Mouse (Mus musculus): Measurements from ENCODE around the gene N4bp1. TPM values are rescaled to one million over a fixed set of nuclear protein-coding genes. Genes with fewer than 3 reads are reported as not detected.
A peak's percentile ranks its signal among the peaks of the same experiment; 100 is the strongest.

N4bp1 gene
- polyA plus RNA-seq, 1 experiment from 2014 or later: 13.6 TPM

- Histone ChIP-seq H3K9ac (replicated peaks; ENCODE audit: low read length) (no peak overlapping the region), H3K27me3 (ENCODE audit: control insufficient read depth, insufficient read depth, low read length) (no peaks in the 10 kb centered on the region), H3K4me2 (ENCODE audit: low read length) (no peak overlapping the region), H3K4me3 (replicated peaks; ENCODE audit: low read depth, low read length) (no peak overlapping the region), H3K4me1 (ENCODE audit: control insufficient read depth, insufficient read depth, low read length) (0 out of 2 replicates have a peak, but pooled peaks cover 4% of the 10 kb centered on the region), H3K27ac (replicated peaks; ENCODE audit: low read depth, low read length) (no peak overlapping the region; the same call in 1 of the 2 replicates), H3K9me3 (ENCODE audit: control insufficient read depth, low read length) (no peaks in the 10 kb centered on the region), H3K36me3 (ENCODE audit: control insufficient read depth, insufficient read depth, low read length) (no peaks in the 10 kb centered on the region)
- ATAC-seq (ENCODE audit: low FRiP score, low TSS enrichment) (no peak), DNase-seq (peak; percentile 50)
- 66% methylated on average over 2 of the region's 2 CpGs for WGBS
Measured at GRCm38 (mm10) chr8:86873151-86873550, 11.9 kb downstream of the N4bp1 start.

- Histone ChIP-seq H3K27me3 (ENCODE audit: control insufficient read depth, insufficient read depth, low read length) (no peaks in the 10 kb centered on the region), H3K4me3 (replicated peaks; ENCODE audit: low read depth, low read length) (no peak overlapping the region), H3K27ac (replicated peaks; ENCODE audit: low read depth, low read length) (no peak overlapping the region), H3K4me2 (ENCODE audit: low read length) (no peak overlapping the region), H3K9me3 (ENCODE audit: control insufficient read depth, low read length) (no peaks in the 10 kb centered on the region), H3K9ac (replicated peaks; ENCODE audit: low read length) (no peak overlapping the region), H3K36me3 (ENCODE audit: control insufficient read depth, insufficient read depth, low read length) (no peaks in the 10 kb centered on the region), H3K4me1 (ENCODE audit: control insufficient read depth, insufficient read depth, low read length) (0 out of 2 replicates have a peak, but pooled peaks cover 4% of the 10 kb centered on the region)
- DNase-seq (no peak), ATAC-seq (ENCODE audit: low FRiP score, low TSS enrichment) (no peak)
- 97% methylated on average over 11 of the region's 11 CpGs for WGBS
Measured at GRCm38 (mm10) chr8:86872097-86872815, 12.8 kb downstream of the N4bp1 start.

DNA sequence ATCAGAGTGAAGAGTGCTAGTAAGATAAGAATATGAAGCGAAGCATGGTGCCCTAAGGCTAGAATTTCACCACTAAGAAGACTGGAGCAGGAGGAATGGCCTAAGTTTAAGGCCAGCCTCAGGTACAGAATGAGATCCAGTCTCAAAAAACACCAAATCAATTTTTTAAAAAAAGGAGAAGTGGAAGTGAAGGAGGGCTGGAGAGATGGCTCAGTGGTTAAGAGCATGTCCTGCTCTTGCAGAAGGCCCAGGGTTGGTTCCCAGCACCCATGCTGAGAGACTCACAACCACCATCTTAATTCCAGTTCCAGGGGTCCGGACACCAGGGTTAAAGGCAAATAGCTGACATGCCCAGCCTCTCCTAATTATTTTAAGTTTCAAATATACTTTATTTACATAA is 13.6 kb downstream of the N4bp1 start:
- Histone ChIP-seq H3K4me3 (replicated peaks; ENCODE audit: low read depth, low read length) (no peak overlapping the region), H3K27me3 (ENCODE audit: control insufficient read depth, insufficient read depth, low read length) (no peaks in the 10 kb centered on the region), H3K4me1 (ENCODE audit: control insufficient read depth, insufficient read depth, low read length) (0 out of 2 replicates have a peak, but pooled peaks cover 4% of the 10 kb centered on the region), H3K36me3 (ENCODE audit: control insufficient read depth, insufficient read depth, low read length) (no peaks in the 10 kb centered on the region), H3K27ac (replicated peaks; ENCODE audit: low read depth, low read length) (no peak overlapping the region), H3K9ac (replicated peaks; ENCODE audit: low read length) (no peak overlapping the region), H3K9me3 (ENCODE audit: control insufficient read depth, low read length) (no peaks in the 10 kb centered on the region), H3K4me2 (ENCODE audit: low read length) (no peak overlapping the region)
- DNase-seq: no peak
- 95% methylated on average over 2 of the region's 2 CpGs for WGBS
- no peak for ATAC-seq (ENCODE audit: low FRiP score, low TSS enrichment)

DNA sequence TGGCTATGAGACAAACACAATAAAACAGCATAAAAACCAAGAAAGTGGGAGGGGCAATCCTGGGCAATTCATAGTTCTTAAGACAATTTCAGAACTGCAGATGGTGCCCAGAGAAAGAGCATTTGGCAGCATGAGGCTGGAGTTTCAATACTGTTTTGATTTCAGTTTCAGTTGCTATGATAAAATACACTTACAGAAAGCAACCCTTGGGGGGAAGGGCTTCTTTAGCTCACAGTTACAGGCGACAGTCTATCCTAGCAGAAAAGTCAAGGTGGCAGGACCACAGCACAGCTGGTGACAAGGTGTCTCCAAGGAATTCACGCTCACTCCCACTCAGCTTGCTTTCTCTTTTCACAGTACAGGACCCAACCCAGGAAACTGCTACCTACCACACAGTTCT is 14.3 kb downstream of the N4bp1 start:
- H3K9me3 ChIP-seq (ENCODE audit: control insufficient read depth, low read length): no peaks in the 10 kb centered on the region
- no peak overlapping the region for H3K27ac ChIP-seq (replicated peaks; ENCODE audit: low read depth, low read length)
- 0 out of 2 replicates have a peak, but pooled peaks cover 4% of the 10 kb centered on the region for H3K4me1 ChIP-seq (ENCODE audit: control insufficient read depth, insufficient read depth, low read length)
- ATAC-seq (ENCODE audit: low FRiP score, low TSS enrichment) (no peak), DNase-seq (no peak)
- no peak overlapping the region for H3K4me3 ChIP-seq (replicated peaks; ENCODE audit: low read depth, low read length)
- no peak overlapping the region for H3K9ac ChIP-seq (replicated peaks; ENCODE audit: low read length)
- 88% methylated on average over 2 of the region's 2 CpGs for WGBS
- H3K4me2 ChIP-seq (ENCODE audit: low read length): no peak overlapping the region
- no peaks in the 10 kb centered on the region for H3K27me3 ChIP-seq (ENCODE audit: control insufficient read depth, insufficient read depth, low read length)
- no peaks in the 10 kb centered on the region for H3K36me3 ChIP-seq (ENCODE audit: control insufficient read depth, insufficient read depth, low read length)

GRCm38 (mm10) chr8:86868041-86868440 is 17.0 kb downstream of the N4bp1 start:
- no peak overlapping the region for H3K27ac ChIP-seq (replicated peaks; ENCODE audit: low read depth, low read length)
- no peak overlapping the region for H3K4me3 ChIP-seq (replicated peaks; ENCODE audit: low read depth, low read length)
- H3K4me2 ChIP-seq (ENCODE audit: low read length): no peak overlapping the region
- ATAC-seq (ENCODE audit: low FRiP score, low TSS enrichment): no peak
- H3K27me3 ChIP-seq (ENCODE audit: control insufficient read depth, insufficient read depth, low read length): no peaks in the 10 kb centered on the region
- no peak overlapping the region for H3K9ac ChIP-seq (replicated peaks; ENCODE audit: low read length)
- no peaks in the 10 kb centered on the region for H3K36me3 ChIP-seq (ENCODE audit: control insufficient read depth, insufficient read depth, low read length)
- H3K9me3 ChIP-seq (ENCODE audit: control insufficient read depth, low read length): no peaks in the 10 kb centered on the region
- 96% methylated on average over 3 of the region's 3 CpGs for WGBS
- DNase-seq: no peak
- H3K4me1 ChIP-seq (ENCODE audit: control insufficient read depth, insufficient read depth, low read length): 0 out of 2 replicates have a peak, but pooled peaks cover 4% of the 10 kb centered on the region

DNA sequence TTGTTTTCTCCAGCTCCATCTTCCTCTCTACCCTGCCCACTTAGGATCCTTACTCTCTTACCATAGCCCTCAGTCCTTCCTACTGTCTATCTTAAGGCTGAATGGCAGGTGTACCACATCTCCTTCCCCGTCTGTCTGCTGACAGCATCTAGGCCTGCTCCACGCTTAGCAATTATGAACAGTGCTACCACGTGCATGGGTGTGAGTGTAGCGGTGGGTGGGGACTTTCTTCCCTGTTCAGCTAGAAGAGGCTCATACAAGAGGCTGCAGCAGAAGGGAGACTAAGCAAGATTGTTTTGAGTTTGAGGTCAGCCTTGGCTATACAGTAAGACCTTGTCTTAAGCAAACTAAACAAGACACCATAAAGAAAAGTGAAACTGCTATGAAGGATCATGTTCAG is 20.3 kb downstream of the N4bp1 start:
- Histone ChIP-seq H3K4me2 (ENCODE audit: low read length) (no peak overlapping the region), H3K4me1 (ENCODE audit: control insufficient read depth, insufficient read depth, low read length) (no peaks in the 10 kb centered on the region), H3K9me3 (ENCODE audit: control insufficient read depth, low read length) (no peaks in the 10 kb centered on the region), H3K27me3 (ENCODE audit: control insufficient read depth, insufficient read depth, low read length) (no peaks in the 10 kb centered on the region), H3K27ac (replicated peaks; ENCODE audit: low read depth, low read length) (no peak overlapping the region), H3K36me3 (ENCODE audit: control insufficient read depth, insufficient read depth, low read length) (peaks cover 19% of the 10 kb centered on the region), H3K4me3 (replicated peaks; ENCODE audit: low read depth, low read length) (no peak overlapping the region), H3K9ac (replicated peaks; ENCODE audit: low read length) (no peak overlapping the region)
- ATAC-seq (ENCODE audit: low FRiP score, low TSS enrichment) (no peak), DNase-seq (no peak)
- 93% methylated on average over 4 of the region's 4 CpGs for WGBS

DNA sequence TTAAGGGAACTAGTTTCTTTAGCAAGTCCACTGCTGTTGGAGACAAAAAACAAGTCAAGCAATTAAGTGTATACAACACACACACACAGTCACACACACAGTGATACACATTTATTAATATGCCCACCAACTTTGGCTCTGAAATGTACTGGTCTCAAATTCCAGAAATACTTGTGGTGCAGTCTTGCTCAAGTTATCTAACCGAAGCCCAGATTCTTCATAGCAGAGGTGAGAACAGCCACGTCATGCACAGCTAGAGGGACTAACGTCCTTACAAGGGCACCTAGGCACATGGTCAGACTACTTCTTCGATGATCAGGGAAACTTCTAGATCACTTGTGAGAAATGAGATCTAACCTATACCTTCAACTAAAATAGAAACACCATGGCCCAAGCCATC is 22.2 kb downstream of the N4bp1 start:
- Histone ChIP-seq H3K9me3 (ENCODE audit: control insufficient read depth, low read length) (no peaks in the 10 kb centered on the region), H3K4me2 (ENCODE audit: low read length) (no peak overlapping the region), H3K4me1 (ENCODE audit: control insufficient read depth, insufficient read depth, low read length) (no peaks in the 10 kb centered on the region), H3K36me3 (ENCODE audit: control insufficient read depth, insufficient read depth, low read length) (peaks cover 25% of the 10 kb centered on the region), H3K27ac (replicated peaks; ENCODE audit: low read depth, low read length) (no peak overlapping the region), H3K4me3 (replicated peaks; ENCODE audit: low read depth, low read length) (no peak overlapping the region), H3K9ac (replicated peaks; ENCODE audit: low read length) (no peak overlapping the region), H3K27me3 (ENCODE audit: control insufficient read depth, insufficient read depth, low read length) (no peaks in the 10 kb centered on the region)
- 93% methylated on average over 4 of the region's 4 CpGs for WGBS
- DNase-seq (no peak), ATAC-seq (ENCODE audit: low FRiP score, low TSS enrichment) (no peak)

- Histone ChIP-seq H3K4me2 (ENCODE audit: low read length) (no peak overlapping the region), H3K4me3 (replicated peaks; ENCODE audit: low read depth, low read length) (no peak overlapping the region), H3K9me3 (ENCODE audit: control insufficient read depth, low read length) (no peaks in the 10 kb centered on the region), H3K36me3 (ENCODE audit: control insufficient read depth, insufficient read depth, low read length) (peaks cover 30% of the 10 kb centered on the region), H3K27me3 (ENCODE audit: control insufficient read depth, insufficient read depth, low read length) (no peaks in the 10 kb centered on the region), H3K9ac (replicated peaks; ENCODE audit: low read length) (no peak overlapping the region), H3K27ac (replicated peaks; ENCODE audit: low read depth, low read length) (no peak overlapping the region), H3K4me1 (ENCODE audit: control insufficient read depth, insufficient read depth, low read length) (no peaks in the 10 kb centered on the region)
- no peak for DNase-seq
- WGBS: 90% methylated on average over 3 of the region's 3 CpGs
- no peak for ATAC-seq (ENCODE audit: low FRiP score, low TSS enrichment)
Measured at GRCm38 (mm10) chr8:86862155-86862816, 22.8 kb downstream of the N4bp1 start.

DNA sequence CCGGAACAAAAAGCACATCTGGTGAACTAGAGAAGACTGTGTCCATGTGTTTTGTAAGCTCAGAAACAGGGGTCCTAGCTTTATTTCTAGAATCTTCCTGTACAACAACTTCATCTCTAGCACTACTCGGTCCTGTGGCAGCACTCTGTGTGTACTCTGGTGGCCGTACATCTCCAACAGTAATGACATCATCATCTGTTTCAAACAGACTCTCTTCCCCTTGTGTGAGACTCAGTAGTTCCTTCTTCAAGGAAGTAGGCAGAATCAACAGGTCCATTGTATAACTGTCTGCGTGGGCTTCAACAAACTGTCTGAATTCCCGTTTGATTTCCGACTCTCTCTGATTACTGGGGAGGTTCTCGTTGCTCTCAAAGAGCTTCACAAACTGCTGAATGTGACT is 23.5 kb downstream of the N4bp1 start:
- ATAC-seq (ENCODE audit: low FRiP score, low TSS enrichment): no peak
- Histone ChIP-seq H3K9me3 (ENCODE audit: control insufficient read depth, low read length) (no peaks in the 10 kb centered on the region), H3K27ac (replicated peaks; ENCODE audit: low read depth, low read length) (no peak overlapping the region), H3K4me1 (ENCODE audit: control insufficient read depth, insufficient read depth, low read length) (no peaks in the 10 kb centered on the region), H3K4me3 (replicated peaks; ENCODE audit: low read depth, low read length) (no peak overlapping the region), H3K4me2 (ENCODE audit: low read length) (no peak overlapping the region), H3K27me3 (ENCODE audit: control insufficient read depth, insufficient read depth, low read length) (no peaks in the 10 kb centered on the region), H3K36me3 (ENCODE audit: control insufficient read depth, insufficient read depth, low read length) (peaks cover 32% of the 10 kb centered on the region), H3K9ac (replicated peaks; ENCODE audit: low read length) (no peak overlapping the region)
- WGBS: 85% methylated on average over 7 of the region's 7 CpGs
- no peak for DNase-seq

Data from midbrain, embryonic 14.5 days (tissue).